Mouse (Mus musculus) spleen, adult 2 months (tissue): ENCODE data around the gene Wnt6.

Experiments
- CTCF ChIP-seq: fragments of 200-500 bp; IDR thresholded peaks from 2 replicates; pipeline ENCODE4 v1.5.1; 2011; ENCODE audit warnings: mild to moderate bottlenecking, inconsistent platforms; ENCODE audit not compliant: insufficient read depth, insufficient read length, insufficient replicate concordance; ENCODE audit errors: extremely low read depth
- POLR2A ChIP-seq: fragments of 200-500 bp; IDR thresholded peaks from 2 replicates; pipeline ENCODE4 v1.6.1; 2011; ENCODE audit warnings: low read depth, low read length, inconsistent platforms

DNA sequence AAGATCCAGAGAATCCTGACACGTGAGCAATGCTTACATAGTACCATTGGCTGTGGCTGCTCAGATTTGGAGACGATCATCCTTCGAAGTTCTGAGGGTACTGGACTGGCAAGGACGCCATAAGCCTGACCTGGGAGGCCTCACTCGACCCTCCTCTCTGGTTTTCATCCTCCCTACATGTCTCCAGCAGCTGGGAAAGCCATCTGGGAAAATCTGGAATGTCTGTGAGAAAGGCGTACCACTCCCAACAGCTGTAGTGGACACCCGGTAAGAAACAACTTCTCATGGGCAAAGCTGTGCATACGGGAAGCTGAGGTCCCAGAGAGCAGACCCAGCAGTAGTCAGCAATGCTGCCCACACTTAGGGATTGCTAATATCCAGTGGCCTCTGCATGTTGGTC, 19.5 kb upstream of the Wnt6 start:
- TF ChIP-seq POLR2A (no peak), CTCF (no peak)
